Mouse (Mus musculus): ENCODE results near the gene Stard3nl.

Gene Stard3nl

GRCm38 (mm10) chr13:19395688-19396354, at the start of gene Stard3nl:
Gene Stard3nl, minus strand, starts transcription at chr13:19395795.
- peak; percentile 98 for DNase-seq (ENCODE audit: low read depth, low spot score)

GRCm38 (mm10) chr13:19438040-19438439, 42.4 kb upstream of the Stard3nl start:
- no peak for DNase-seq (ENCODE audit: low read depth, low spot score)

- DNase-seq (ENCODE audit: low read depth, low spot score) = no peak
Measured at GRCm38 (mm10) chr13:19429812-19430370, 34.3 kb upstream of the Stard3nl start.

GRCm38 (mm10) chr13:19428076-19428475, 32.5 kb upstream of the Stard3nl start:
- DNase-seq (ENCODE audit: low read depth, low spot score) = no peak

GRCm38 (mm10) chr13:19424563-19424962, 29.0 kb upstream of the Stard3nl start:
- no peak for DNase-seq (ENCODE audit: low read depth, low spot score)

GRCm38 (mm10) chr13:19422521-19422920, 26.9 kb upstream of the Stard3nl start:
- DNase-seq (ENCODE audit: low read depth, low spot score) = no peak

GRCm38 (mm10) chr13:19417885-19418521, 22.4 kb upstream of the Stard3nl start:
- no peak for DNase-seq (ENCODE audit: low read depth, low spot score)

GRCm38 (mm10) chr13:19415894-19416531, 20.4 kb upstream of the Stard3nl start:
- DNase-seq (ENCODE audit: low read depth, low spot score) = no peak

- DNase-seq (ENCODE audit: low read depth, low spot score) = no peak
Measured at GRCm38 (mm10) chr13:19415337-19415736, 19.7 kb upstream of the Stard3nl start.

- no peak for DNase-seq (ENCODE audit: low read depth, low spot score)
Measured at GRCm38 (mm10) chr13:19412334-19412939, 16.8 kb upstream of the Stard3nl start.

- no peak for DNase-seq (ENCODE audit: low read depth, low spot score)
Measured at GRCm38 (mm10) chr13:19411886-19412285, 16.3 kb upstream of the Stard3nl start.

GRCm38 (mm10) chr13:19410694-19411093, 15.1 kb upstream of the Stard3nl start:
- DNase-seq (ENCODE audit: low read depth, low spot score) = no peak

GRCm38 (mm10) chr13:19407953-19408352, 12.4 kb upstream of the Stard3nl start:
- DNase-seq (ENCODE audit: low read depth, low spot score) = no peak

- DNase-seq (ENCODE audit: low read depth, low spot score) = no peak
Measured at GRCm38 (mm10) chr13:19404623-19405022, 9.0 kb upstream of the Stard3nl start.

GRCm38 (mm10) chr13:19394798-19395687, 552 bp downstream of the Stard3nl start:
- DNase-seq (ENCODE audit: low read depth, low spot score) = no peak

- DNase-seq (ENCODE audit: low read depth, low spot score) = peak; percentile 9
Measured at GRCm38 (mm10) chr13:19394171-19394570, 1.4 kb downstream of the Stard3nl start.

- no peak for DNase-seq (ENCODE audit: low read depth, low spot score)
Measured at GRCm38 (mm10) chr13:19393731-19394130, 1.9 kb downstream of the Stard3nl start.

- no peak for DNase-seq (ENCODE audit: low read depth, low spot score)
Measured at GRCm38 (mm10) chr13:19391608-19392007, 4.0 kb downstream of the Stard3nl start.

- DNase-seq (ENCODE audit: low read depth, low spot score) = no peak
Measured at GRCm38 (mm10) chr13:19390296-19390695, 5.3 kb downstream of the Stard3nl start.

GRCm38 (mm10) chr13:19389896-19390295, 5.7 kb downstream of the Stard3nl start:
- DNase-seq (ENCODE audit: low read depth, low spot score) = no peak

- DNase-seq (ENCODE audit: low read depth, low spot score) = no peak
Measured at GRCm38 (mm10) chr13:19389434-19389833, 6.2 kb downstream of the Stard3nl start.

All from mesoderm, embryonic 11.5 days (tissue).